Mouse (Mus musculus) natural killer cell, adult 2 months (primary cell): ENCODE results near the gene Frs2.
A peak's percentile ranks its signal among the peaks of the same experiment; 100 is the strongest.

Experiments used
- DNase-seq, 2 experiments: peaks; one replicate each; pipeline ENCODE4 v3.0.0; 2022; ENCODE audit warnings: low spot score in 2 of 2

The Frs2 gene

DNA sequence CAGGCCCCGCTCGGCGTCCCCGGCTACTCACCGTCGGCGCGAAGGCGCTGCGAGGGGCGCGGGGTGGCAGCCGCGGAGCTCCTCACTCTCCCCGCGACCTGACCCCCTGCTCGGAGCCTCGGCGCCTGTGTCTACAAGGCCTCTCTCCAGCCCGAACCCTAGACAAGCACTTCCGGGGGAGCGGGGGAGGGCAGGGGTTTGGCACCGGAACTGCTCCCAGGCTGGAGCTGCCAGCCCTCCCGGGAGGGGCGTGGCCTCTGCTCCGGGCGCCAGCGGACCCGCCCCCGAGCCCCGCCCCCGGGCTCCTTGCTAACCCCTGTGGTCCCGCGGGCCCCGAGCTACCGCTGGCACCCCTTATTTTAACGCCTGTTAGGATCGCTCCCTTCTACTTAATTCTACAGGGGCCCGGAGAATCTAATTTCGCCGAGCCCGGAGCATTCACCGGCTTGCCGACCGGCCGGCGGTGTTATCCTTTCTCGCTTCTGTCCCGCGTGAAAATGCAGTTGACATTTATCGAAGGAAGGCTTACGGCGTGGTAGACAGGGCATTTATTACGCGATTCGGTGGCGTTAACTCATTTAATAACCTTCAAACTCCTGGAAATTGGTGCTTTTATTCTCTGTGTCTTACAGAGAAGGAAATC lies at the start of gene Frs2:
Gene Frs2 (minus strand): TSS at position 174 of the 643 bp plus-strand sequence.
- DNase-seq: peak; percentile 85 to 91

DNA sequence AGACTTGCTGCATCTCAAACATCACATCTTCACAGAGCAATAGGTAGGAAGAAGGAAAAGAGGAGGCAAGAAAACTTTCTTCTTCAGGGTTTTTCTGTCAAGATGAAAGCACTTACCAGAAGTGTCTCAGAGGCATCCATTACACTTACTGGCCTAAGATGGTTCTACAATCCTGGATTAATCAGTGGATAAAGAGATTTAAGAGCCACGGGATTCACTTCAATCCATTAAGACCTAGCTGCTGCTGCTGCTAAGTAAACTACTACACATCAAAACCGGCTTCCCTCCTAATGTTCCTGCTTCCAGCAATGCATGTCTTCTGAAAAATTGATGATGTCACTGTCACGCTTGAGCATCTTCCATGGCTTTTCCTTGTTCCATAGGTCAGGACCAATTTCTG lies 48.4 kb upstream of the Frs2 start:
- no peak for DNase-seq

DNA sequence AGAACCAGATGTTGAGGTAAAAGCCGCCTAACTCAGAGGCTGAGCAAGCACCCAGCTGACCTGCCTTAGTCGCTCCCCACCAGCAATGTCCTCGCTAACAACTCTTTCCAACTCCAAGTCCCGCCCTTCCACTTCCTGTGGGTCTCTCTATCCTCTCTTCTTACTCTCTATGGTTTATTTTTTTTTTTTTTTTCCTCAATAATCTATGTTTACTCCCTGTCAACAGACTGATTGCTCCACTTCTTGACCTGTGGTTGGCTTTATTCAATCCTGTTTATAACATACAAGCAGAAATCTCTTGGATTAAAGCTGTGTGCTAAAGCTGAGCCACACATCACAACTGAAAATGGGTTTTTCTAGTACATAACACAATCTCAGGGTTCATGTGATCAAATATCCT lies 47.4 kb upstream of the Frs2 start:
- no peak for DNase-seq

DNA sequence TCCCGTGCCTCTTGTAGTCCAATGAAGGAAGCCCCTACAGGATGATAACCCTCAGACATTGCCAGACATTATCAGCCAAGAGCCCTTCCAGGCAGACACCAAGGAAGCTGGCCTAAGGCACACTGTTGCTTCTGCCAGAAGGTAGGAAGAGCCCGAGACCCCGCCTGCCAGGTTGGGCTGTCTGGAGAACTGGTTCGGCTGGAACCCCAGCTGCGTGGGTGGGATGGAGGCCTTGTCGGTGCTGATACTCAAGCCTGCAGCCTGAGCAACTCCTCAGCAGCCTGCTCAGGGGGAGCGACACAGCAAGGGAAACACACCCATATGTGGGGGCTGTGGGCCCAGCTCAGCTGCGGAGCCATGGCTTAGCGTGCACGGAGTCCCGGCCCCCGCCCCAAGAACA lies 46.7 kb upstream of the Frs2 start:
- DNase-seq: no peak

DNA sequence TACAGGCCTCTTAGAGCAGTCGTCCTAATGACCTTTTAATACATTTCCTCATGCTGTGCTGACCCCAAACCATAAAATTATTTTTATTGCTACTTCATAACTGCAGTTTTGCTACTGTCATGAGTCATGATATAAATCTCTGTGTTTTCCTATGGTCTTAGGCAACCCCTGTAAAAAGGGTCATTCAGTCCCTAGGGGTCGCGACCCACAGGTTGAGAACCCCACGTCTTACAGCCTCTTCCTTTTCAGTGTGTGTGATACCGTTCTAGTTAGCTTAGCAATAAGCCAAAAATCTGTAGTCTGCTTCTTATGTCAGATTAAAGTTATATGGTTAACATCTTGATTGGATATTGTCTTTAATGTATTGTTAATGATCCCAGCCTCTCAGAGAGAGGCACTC lies 45.0 kb upstream of the Frs2 start:
- no peak for DNase-seq

DNA sequence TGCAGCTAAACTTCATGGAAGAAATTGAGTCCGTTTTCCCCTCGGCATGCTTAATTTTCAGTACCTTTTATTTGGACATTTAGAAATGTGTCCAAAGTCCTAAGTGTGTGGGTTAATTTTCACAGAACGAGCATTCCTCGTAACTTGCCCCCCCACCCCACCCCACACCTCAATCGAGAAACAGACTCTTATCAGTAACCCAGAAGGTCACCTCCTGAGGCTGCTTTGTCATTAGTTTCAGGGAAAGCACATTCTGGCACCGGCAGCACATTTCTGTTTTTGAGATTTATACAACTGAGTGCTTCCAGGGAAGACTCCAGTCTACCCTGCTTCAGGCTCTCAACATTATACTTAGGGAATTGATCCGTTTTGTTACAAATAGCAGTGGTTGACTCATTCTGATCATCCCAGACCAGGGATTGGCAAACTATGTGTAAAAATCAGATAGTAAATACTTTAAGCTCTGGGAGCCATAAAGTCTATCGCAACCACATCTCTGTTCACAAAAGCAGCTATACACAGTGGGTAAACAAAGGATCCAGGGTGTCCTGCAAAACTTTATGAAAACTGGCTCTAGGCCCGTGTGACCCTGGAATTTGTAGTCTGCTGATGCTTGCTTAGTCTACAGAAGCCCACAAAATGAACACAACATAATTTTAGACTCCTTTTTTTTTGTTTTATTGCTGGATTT lies 37.2 kb upstream of the Frs2 start:
- DNase-seq: no peak

DNA sequence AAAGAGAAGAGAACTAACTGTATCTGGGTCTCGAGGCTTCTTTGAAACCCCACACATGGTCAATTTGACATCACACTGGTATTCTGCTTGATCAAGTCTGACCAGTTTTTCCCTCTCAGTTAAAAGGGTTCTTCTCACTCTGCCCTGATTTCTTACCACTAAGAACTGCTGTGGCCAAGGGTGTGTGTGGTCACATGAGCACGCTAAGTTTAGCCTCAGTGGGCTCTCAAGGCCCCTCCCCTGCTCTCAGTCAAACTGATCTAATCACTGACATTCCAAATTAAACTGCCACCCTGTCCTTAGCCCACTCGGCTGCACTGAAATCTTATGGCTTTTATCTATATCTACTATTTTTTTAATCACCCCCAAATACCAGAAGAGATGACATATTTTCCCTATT lies 32.8 kb upstream of the Frs2 start:
- no peak for DNase-seq

DNA sequence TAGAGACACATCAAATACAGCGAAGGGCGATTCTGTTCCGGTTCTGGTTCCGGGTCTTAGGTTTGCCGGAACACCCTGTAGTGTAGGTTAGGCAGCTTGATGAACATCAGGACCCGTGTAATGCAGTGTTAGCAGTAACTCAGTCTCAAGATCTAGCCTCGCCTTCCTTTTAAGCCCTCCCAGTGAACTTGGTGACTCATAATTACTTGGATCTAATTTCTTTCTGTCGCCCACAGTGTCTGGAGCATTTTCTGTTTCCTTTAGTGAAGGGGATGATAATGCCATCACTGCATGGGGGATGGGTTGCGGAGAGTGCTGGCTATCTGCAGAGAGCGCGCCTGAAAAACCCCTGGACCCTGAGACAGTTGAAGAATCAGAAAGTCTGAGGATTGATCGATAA lies 26.3 kb upstream of the Frs2 start:
- DNase-seq: no peak

DNA sequence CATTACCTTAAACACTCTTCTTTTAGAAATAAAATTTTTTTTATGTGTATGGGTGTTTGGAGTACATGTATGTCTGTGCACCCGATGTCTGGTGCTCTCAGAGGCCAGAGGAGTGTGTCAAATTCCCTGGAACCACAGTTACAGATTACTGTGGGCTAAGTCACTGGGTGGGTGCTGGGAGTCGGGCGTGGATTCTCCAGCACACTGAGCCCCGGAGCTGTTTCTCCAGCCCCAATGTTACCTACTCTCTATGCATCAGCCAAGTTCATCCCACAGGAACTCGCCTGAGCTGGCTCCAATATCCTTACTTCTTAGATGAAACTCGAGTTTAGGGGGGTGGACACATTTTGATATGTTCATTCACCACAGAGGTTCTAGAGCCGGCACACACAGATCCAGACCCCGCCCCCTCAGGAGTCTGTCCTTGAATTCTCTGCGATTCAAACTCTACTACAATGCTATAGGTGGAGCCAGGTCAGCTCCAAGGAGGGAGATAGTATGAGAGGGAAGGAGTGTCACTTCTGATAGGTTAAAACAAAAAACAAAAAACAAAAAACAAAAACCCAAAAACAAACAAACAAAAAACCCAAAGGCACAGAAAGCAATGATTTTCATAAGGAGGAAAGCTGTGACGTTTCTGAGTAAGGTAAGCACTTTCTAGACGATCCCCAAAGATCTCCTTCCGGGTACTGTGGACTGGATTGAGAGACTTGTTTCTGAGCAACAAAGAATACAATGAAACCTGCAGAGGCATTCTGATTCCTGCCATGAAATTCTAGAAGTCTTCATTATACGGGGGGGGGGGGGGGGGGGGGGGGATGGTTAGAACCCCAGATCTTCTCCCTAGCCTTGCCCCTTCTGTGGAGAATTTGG lies 25.5 kb upstream of the Frs2 start:
- DNase-seq: no peak

DNA sequence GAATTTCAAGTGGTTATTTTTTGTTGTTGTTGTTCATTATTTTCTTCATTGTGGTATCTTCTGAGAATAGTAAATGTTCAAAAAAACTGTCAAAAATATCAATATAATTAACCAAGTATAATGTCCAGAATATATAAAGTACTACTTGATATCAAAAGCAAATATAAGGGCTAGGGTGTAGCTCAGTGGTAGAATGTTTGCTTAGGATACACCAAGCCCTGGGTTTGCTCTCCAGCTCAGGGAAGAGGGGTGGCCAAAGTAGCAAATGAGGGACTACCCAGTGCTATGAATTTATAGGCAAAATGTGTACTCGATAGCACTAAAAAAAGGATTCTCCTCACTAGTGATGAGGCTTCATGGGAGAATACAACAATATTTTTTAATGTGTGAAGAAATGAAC lies 24.8 kb upstream of the Frs2 start:
- DNase-seq: no peak

DNA sequence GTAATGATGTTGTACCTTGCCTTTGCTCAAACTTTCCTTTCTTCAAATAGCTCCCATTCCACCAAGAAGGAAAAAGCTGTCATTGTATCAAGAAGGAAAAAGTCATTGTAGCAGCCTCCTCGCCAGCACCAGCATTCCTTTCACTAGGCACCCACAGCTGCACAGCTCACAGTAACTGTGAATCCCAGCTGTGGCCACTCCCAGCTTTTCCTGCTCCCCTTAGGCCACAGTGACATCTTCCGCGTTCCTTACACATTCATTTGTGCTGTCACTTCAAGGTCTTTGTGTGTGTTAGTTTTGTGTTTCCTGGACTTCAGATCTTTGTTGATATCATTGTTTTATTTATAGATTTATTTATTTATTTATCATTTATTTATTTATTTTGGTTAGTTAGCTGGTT lies 23.7 kb upstream of the Frs2 start:
- DNase-seq: no peak

DNA sequence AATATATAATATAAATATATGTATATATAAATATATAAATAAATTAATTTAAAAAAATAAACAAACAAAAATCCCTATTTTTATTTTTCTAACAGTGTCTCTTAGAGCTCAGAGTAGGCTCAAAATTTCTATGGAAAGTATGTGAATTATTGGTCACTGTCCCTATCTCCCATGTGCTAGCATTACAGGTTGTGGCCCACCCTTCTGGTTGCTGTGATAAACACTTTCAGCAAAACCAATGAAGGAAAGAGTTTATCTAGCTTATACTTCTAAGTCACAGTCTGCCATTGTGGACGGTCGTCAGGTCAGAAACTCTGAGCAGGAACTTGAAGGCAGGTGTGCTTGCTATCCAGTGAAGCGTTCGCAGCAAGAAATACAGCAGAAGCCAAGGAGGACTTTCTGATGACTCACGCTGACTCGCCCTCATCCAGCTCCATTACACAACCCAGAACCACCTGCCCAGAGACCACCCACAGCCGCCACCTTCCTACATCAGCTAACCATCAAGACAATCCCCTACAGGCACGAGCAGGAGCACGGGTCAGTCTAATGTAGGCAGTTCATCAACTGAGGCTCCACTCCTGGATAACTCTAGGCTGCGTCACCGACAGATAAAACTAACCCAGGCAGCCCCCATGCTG lies 18.6 kb upstream of the Frs2 start:
- DNase-seq: no peak

DNA sequence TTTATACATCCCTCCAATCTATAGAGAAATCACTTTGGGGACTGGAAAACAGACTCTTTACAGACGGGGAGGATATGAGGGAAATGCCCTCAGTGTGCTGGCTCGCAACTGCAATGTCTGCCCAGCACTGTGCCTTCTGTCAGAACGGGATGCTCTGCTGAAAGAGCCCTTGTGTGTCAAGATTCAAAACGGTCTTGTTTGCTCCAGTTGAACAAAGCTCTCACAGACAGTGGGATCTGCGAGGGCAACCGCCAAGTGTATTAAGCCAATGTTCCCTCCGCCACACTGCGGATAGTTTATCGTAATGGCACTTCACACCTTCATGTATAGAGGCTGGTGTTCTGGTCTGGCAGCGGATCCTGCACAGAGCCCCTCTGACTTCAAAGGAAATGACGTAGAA lies 14.3 kb upstream of the Frs2 start:
- no peak for DNase-seq

DNA sequence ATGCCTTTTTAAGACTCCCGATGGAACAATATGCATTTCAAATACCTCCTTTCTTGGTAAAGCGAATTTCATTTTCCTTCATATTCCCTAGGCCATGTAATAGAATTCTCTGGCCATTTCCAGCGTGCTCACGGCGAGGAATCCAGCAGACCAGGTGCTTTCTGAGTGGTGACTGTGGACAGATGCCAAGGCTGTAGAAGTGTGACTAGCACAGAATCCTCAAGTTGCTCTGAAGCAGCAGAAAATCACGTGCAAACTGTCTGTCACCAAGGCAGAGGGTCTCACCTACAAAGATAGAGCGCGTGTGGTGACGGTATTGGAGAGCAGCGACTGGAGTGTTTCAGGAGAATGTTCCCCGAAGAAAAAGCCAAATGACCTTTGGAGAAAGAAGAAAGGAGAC lies 11.8 kb upstream of the Frs2 start:
- no peak for DNase-seq

DNA sequence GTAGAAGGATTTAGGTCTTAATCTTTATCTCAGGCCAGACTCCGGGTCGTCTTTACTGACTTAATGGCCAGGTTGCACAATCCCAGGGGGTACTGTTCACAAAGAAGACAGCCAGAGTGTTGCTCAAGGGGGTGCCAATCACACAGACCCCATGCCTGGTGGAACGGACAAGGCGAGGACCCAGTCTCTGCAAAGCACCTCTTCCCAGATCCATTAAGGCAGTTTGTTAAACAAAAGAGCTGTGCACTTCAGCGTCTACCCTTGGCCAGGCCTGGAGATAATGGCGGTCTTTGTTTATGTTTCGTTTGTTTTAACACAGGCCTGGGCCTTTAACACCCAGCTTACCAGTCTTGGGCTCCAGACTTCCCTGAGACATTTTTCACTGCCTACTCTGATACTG lies 3.9 kb upstream of the Frs2 start:
- no peak for DNase-seq

DNA sequence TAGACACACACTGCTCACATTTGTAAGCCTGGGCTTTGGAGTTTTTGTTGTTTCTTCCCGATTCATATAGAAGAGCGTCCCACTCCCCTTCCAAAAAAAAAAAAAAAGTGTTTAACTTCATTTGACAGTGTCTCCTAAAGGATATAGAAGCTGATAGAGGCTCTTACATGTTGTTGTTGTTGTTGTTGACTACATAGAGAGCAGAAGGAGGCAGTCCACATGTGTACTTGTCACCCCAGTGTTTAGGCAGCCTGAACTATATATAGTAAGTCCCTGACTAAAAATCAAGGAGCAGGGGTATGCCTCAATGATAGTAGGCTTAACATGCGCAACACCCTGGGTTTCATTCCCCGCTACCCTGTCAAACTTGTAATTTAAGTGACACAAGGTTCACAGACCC lies 3.3 kb upstream of the Frs2 start:
- DNase-seq: no peak

DNA sequence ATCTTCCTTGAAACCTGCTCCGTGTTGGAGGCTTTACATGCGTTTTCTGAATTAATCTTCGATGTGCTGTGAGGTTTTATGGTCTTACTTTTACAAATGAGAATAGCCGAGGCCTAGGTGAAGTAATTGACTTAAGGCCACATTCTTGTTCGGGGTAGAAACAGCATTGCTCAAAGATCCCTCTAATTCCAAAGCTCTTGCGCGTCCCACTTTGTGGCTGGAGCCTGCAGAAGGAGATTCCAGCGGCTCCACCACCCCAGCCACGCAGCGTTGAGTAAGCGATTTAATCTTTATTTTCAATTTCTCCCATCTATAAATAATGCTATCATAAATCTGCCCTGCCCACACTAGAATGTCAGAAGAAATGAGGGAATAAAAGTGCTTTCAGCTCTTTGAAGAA lies 2.9 kb upstream of the Frs2 start:
- DNase-seq: no peak

DNA sequence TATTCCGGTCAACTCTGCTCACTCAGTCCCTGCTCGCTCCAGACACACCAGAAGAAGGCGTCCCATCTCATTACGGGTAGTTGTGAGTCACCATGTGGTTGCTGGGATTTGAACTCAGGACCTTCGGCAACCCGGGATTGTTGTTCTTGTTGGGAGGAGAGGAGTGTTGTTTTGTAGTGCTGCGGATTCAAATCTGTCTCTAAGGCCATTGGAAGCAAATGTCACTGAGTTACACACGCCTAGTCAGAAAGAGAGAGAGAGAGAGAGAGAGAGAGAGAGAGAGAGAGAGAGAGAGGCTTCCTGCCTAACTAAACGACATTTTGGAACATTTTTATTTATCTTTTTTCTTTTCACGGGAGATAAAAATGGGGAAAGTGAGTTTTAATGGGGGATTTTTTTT lies 2.4 kb upstream of the Frs2 start:
- DNase-seq: no peak

DNA sequence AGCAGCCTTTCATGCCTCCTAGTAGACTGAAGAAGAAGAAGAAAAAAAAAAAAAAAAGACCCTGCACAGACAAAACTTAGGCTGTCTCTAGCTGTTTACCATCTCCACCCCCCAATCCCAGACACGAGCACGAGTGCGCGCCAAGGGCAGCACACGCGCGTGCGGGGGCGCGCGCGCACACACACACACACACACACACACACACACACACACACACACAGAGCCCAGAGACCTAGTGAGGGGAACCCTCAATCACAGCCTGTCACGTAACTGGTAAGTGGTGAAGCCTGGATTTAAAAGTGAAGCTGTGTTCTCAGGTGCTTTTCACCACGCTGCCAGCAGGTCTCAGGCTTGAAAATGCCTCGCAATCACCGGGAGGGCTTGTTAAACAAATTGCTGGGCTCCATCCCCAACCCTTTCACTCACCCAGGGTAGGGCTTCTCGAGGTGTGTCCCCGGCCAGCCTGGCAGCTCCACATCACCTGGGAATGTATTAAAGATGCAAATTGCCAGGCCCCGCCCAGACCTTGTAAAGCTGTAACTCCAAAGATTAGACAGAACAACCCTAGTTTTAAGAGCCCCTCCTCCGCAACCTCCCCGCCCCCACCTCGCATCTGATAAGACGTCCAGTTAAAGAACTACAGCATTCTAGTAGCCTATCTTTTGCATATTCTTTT lies 1.7 kb upstream of the Frs2 start:
- peak; percentile 12 to 32 for DNase-seq

DNA sequence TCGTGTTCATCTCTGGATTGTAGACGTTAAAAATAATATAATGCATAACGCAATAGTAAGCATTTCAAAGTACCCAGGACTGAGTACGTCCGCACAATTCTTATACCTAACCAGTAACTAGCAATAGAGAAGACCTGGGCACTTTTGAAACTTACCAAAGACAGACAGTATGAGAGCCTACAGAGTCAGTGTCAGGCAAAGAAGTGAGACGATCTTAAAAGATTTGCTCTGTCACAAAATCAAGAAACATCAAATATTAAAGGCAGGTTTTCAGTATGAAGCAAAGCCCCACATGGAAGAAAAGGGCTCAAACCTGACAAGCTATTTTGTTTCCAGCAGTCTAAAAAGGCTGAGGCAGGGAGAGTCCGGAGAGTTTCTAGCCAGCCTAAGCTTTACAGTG lies 907 bp upstream of the Frs2 start:
- DNase-seq: no peak

DNA sequence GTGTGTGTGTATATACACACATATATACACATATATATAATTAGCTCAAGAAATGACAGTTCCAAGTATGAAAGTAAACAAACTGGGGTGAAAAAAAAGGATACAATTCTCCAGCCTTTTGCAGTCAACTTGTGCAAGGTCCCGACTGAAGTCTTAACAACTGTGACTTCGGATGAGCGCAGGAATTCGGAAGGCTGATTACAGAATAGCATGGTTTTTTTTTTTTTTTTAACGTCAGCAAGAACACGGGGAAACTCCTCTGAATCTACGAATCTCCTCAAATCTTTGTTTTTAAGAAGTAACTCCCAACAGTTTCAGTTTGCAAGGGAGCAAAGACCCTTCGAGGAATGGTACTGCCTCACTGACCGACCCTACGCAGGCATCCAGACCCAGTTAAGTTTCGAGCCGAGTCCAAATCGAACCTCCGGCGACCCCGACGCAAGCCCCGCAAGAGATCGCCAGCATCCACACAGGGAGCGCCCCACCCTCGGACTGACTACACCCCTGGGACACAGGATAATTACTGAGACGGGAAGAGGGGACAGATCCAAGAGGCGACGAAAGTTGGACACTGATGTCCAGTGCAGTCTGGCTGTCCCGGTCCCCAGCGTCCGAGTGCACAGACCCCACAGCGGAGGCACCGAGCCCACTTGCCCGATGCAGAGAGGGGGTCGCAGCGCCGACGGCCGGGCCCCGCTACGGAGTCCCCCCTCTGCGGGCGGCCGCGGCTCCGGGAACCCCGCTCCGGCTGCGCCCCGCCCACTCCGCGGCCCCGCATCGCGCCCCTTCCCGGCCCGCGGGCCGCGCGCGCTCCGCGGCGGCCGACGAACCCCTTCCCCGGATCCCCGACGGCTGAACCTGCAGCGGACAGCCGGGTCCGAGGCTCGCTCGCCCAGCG lies 622 bp downstream of the Frs2 start:
- peak in 1 of 2 experiments; percentile 5 for DNase-seq
